Mouse (Mus musculus) duodenum, adult 2 months (tissue): ENCODE data around the gene Flot2. TPM values are rescaled to one million over a fixed set of nuclear protein-coding genes. Genes with fewer than 3 reads are reported as not detected.

ENCODE experiments used
- polyA plus RNA-seq: library from polyadenylated mRNA; depleted of rRNA; stranded (reverse); fragments of >200 nt; gene quantifications from 2 replicates; pipeline ENCODE4 v1.2.3, GENCODE M21; 2012; ENCODE audit warnings: low replicate concordance; rRNA removed

Flot2 gene
- polyA plus RNA-seq = 18.4 and 20.2 TPM in 2 replicates

GRCm38 (mm10) chr11:78037831-78038752, at the start of gene Flot2:
Flot2 (plus strand) TSS chr11:78037931.

DNA sequence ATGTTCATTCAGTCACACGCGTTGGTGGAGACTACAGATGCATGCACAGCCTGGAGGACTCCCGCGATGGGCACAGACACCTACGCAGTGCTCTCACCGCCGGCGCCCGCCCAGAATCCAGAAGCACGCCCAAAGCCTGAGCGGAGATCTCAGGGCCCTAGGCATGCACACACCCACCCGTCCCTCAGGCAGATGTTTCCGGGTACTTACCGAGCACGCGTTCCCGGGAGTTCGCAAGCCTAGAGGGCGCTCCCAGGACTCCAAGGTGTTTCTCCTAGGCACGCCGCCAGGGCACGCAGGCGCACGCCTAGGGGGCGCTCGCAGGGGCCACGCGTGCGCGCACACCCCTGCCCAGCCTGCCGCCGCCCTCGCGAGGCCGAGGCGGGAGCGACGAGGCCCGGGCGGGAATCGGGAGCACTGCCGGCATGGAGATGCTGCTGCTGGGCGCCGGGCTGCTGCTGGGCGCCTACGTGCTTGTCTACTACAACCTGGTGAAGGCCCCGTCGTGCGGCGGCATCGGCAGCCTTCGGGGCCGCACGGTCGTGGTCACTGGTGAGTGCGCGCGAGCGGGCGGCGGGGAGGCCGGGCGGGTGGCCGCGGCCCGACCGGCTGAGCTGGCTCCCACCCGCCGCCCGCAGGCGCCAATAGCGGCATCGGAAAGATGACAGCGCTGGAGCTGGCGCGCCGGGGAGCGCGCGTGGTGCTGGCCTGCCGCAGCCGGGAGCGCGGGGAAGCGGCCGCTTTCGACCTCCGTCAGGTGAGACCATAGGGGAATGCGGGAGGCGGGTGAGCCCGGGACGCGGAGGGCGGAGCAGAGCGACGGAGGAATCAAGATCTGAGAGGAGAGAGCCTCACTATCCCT, 5.6 kb upstream of the Flot2 start, which contains the start of gene Dhrs13:
Gene Dhrs13 (plus strand): TSS at position 334 of the 862 bp plus-strand sequence.

GRCm38 (mm10) chr11:78079961-78080921, 42.5 kb downstream of the Flot2 start, which contains the start of gene Eral1:
Eral1 (minus strand) TSS chr11:78080383.

DNA sequence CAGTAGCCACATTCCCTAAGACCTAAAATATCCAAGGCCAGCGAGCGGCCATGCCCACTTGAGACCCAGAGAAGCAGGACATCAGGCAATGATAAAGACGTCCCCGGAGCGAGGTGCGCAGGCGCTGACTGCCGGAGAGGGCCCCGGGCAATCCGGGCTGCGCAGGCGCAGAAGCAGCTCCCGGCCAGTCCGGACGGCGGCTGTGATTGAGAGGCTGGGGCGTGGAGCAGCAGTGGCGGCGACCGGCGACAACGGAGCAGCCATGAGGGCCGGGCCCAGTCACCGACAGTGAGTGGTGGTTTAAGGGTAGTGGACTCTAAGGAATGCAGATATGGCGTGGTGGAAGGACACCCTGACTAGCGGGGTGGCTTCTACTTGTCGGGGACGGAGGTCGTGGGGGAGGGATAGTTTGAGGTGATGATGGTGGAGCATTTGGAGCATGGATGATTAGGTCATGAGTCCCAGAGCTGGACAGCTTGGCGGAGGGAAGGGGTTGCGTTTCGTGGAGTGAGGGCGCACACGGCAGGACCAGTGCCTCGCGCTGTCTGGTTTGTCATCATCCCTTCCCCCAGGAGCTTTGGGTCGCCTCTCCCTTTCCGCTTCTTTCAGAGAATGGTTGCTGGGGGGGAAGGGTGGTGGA, 56.9 kb downstream of the Flot2 start, which contains the start of gene Fam222b:
Gene Fam222b (plus strand): TSS at position 157 of the 640 bp plus-strand sequence.

Other genes with a start within 250 kb of the Flot2 start
- 10.3 and 10.4 TPM in 2 replicates for gene Pipox, start 143.8 kb upstream of the Flot2 start, polyA plus RNA-seq
- gene Sez6, start 107.1 kb upstream of the Flot2 start, polyA plus RNA-seq = 0.30 and 0.61 TPM in 2 replicates
- 27.3 and 36.2 TPM in 2 replicates for gene Phf12, start 55.2 kb upstream of the Flot2 start, polyA plus RNA-seq
- 3.5 and 5.1 TPM in 2 replicates for gene Dhrs13, start 5.7 kb upstream of the Flot2 start, polyA plus RNA-seq
- gene Eral1, start 42.5 kb downstream of the Flot2 start, polyA plus RNA-seq = 18.0 and 20.9 TPM in 2 replicates
- 16.0 and 18.4 TPM in 2 replicates for gene Fam222b, start 56.7 kb downstream of the Flot2 start, polyA plus RNA-seq
- 110 and 140 TPM in 2 replicates for gene Traf4, start 127.7 kb downstream of the Flot2 start, polyA plus RNA-seq
- gene Nek8, start 138.7 kb downstream of the Flot2 start, polyA plus RNA-seq = 4.4 and 8.1 TPM in 2 replicates
- gene Tlcd1, start 138.8 kb downstream of the Flot2 start, polyA plus RNA-seq = 13.9 and 16.6 TPM in 2 replicates
- gene Rpl23a, start 145.7 kb downstream of the Flot2 start, polyA plus RNA-seq = 21.1 and 31.3 TPM in 2 replicates
- 16.4 and 23.3 TPM in 2 replicates for gene Rab34, start 150.5 kb downstream of the Flot2 start, polyA plus RNA-seq
- gene Proca1, start 155.5 kb downstream of the Flot2 start, polyA plus RNA-seq = 0.08 TPM in 1 of 2 replicates, not detected in the other
- gene Sdf2, start 207.8 kb downstream of the Flot2 start, polyA plus RNA-seq = 59.0 and 80.1 TPM in 2 replicates
- 26.9 and 28.7 TPM in 2 replicates for gene Supt6, start 208.1 kb downstream of the Flot2 start, polyA plus RNA-seq
- gene 2610507B11Rik, start 223.8 kb downstream of the Flot2 start, polyA plus RNA-seq = 62.4 and 65.4 TPM in 2 replicates